Mouse (Mus musculus): Measurements from ENCODE around the gene Bcat1.

DNA sequence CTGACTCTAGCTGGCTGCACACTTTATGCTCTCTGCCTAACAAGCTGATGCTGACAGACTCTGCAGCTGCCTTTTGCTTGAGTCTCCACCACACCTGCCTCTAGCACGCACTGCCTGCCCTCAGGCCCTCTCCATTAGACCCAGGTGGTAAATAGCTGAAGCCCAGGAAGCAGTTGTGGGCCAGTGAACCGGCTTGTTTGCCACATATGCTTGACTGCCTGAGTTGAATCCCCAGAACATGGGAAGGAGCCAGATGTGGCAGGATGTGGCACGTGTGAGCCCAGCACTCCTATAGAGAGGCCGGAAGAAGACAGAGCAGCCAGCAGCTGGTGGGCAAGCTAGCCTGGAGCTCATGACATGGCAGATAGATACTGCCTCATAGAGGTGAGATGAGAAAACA is 55.4 kb downstream of the Bcat1 start:
- TF ChIP-seq CTCF (IDR thresholded peaks at IDR 0.05) (no peak), EP300 (IDR thresholded peaks at IDR 0.05) (no peak)
